Mouse (Mus musculus): ENCODE measurements around the gene Alx1.

- TF ChIP-seq CTCF (IDR thresholded peaks at IDR 0.05; ENCODE audit: insufficient read depth, low read length) (no peak), POLR2A (IDR thresholded peaks at IDR 0.05; ENCODE audit: borderline replicate concordance, extremely low read depth, low read depth, low read length) (no peak)
Observed at GRCm38 (mm10) chr10:103002556-103002955, 27.5 kb downstream of the Alx1 start.
